Mouse (Mus musculus) limb, embryonic 14.5 days (tissue): ENCODE measurements around the gene Ggct. TPM values are rescaled to one million over a fixed set of nuclear protein-coding genes. Genes with fewer than 3 reads are reported as not detected.

Experiments
- ATAC-seq: fragments of 200-750 bp; cut with Nextera tagmentation; 2 replicates; pipeline ENCODE4 v1.8.0; 2017; ENCODE audit warnings: low read depth, moderate number of reproducible peaks, moderate TSS enrichment; ENCODE audit not compliant: low FRiP score
- DNase-seq: peaks from one replicate; pipeline ENCODE4 v3.0.0-alpha.2; 2015; ENCODE audit warnings: low spot score
- H3K27ac ChIP-seq: fragments of 300-500 bp; sonication (generic); replicated peaks from 2 replicates; pipeline ENCODE4 v1.5.1; 2014; ENCODE audit warnings: low read depth, mild to moderate bottlenecking, low read length, moderate library complexity, mixed read lengths
- H3K27me3 ChIP-seq: fragments of 300-500 bp; sonication (generic); 2 replicates; pipeline ENCODE4 v1.6.1; 2014; ENCODE audit warnings: low read length, mixed read lengths; ENCODE audit not compliant: control insufficient read depth, insufficient read depth
- H3K36me3 ChIP-seq: fragments of 300-500 bp; sonication (generic); 2 replicates; pipeline ENCODE4 v1.6.1; 2014; ENCODE audit warnings: mild to moderate bottlenecking, low read length, moderate library complexity, mixed read lengths; ENCODE audit not compliant: control insufficient read depth, insufficient read depth
- H3K4me1 ChIP-seq: fragments of 300-500 bp; sonication (generic); 2 replicates; pipeline ENCODE4 v1.6.1; 2014; ENCODE audit warnings: antibody characterized with exemption, low read length, mixed read lengths; ENCODE audit not compliant: control insufficient read depth, insufficient read depth
- H3K4me2 ChIP-seq: fragments of 300-500 bp; sonication (generic); replicated peaks from 2 replicates; pipeline ENCODE4 v1.6.1; 2014; ENCODE audit warnings: low read depth, mild to moderate bottlenecking, low read length, moderate library complexity; ENCODE audit not compliant: severe bottlenecking
- H3K4me3 ChIP-seq: fragments of 300-500 bp; sonication (generic); replicated peaks from 2 replicates; pipeline ENCODE4 v1.5.1; 2014; ENCODE audit warnings: low read length
- H3K9ac ChIP-seq: fragments of 300-500 bp; sonication (generic); 2 replicates; pipeline ENCODE4 v1.6.1; 2014; ENCODE audit warnings: mild to moderate bottlenecking, low read depth, low read length, moderate library complexity; ENCODE audit not compliant: severe bottlenecking
- H3K9me3 ChIP-seq: fragments of 300-500 bp; sonication (generic); 2 replicates; pipeline ENCODE4 v1.6.1; 2016; ENCODE audit warnings: low read length; ENCODE audit not compliant: control insufficient read depth
- POLR2A ChIP-seq: fragments of 200-500 bp; IDR thresholded peaks from 2 replicates; pipeline ENCODE4 v1.8.0; 2012; ENCODE audit warnings: inconsistent platforms, mild to moderate bottlenecking, moderate library complexity, borderline replicate concordance; ENCODE audit not compliant: insufficient read depth, insufficient read length; ENCODE audit errors: extremely low read depth
- WGBS: fragments of 180-500 bp; shearing (Covaris S2); extraction: QIAGEN DNeasy Blood & Tissue Kit; methylation state at CpG from one replicate; pipeline ENCODE4 v1.1.7; 2014; 5-methylcytosine and 5-hydroxymethylcytosine counted together
- polyA plus RNA-seq, 2 experiments: library from polyadenylated mRNA; depleted of rRNA in 1 of 2; stranded (reverse) in 1 of 2; unstranded in 1 of 2; fragments of >200 nt; fragmentation: Nextera tagmentation in 1 of 2; extraction: Ambion mirVana in 1 of 2; gene quantifications; 2 replicates each; pipeline versions ENCODE4 v1.2.1 to v1.2.3; 2012 to 2014

Ggct gene
- polyA plus RNA-seq, 2 experiments = 4.0 to 11.4 TPM

- Histone ChIP-seq H3K4me3 (peak overlapping the region; percentile 43), H3K27ac (no peak overlapping the region), H3K9ac (peak overlapping the region; percentile 29; the same call in 1 of the 2 replicates), H3K36me3 (no peaks in the 10 kb centered on the region), H3K4me2 (peak overlapping the region; percentile 66), H3K4me1 (no peaks in the 10 kb centered on the region), H3K9me3 (no peaks in the 10 kb centered on the region), H3K27me3 (no peaks in the 10 kb centered on the region)
- no peak for ATAC-seq
- no peak for DNase-seq
- WGBS = 8% methylated on average over 7 of the region's 7 CpGs
- TF ChIP-seq POLR2A = no peak
These were observed 609 bp downstream of the Ggct start for GRCm38 (mm10) chr6:54992141-54992540.

DNA sequence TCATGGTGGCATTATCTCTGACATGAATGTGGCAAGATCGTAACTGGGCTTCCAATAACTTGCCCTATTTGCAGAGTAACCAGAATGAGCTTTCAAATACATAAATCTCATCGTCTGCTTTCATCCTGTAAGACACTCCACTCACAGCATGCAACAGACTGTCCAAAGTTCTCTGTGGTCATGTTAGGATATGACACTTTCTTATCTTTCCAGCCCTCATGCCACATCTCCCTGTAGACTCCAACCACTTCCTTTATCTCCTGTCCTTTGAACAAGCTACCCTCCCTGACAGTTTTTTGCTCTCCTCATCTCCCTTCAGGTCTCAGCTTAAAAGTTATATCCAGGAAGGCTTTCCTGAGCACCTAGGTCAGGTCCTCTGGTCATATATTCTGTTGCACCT lies 1.6 kb downstream of the Ggct start:
- no peak overlapping the region for H3K4me3 ChIP-seq
- no peak for TF ChIP-seq POLR2A
- no peaks in the 10 kb centered on the region for H3K27me3 ChIP-seq
- ATAC-seq (no peak), DNase-seq (no peak)
- H3K27ac ChIP-seq = no peak overlapping the region
- no peak overlapping the region for H3K9ac ChIP-seq
- H3K36me3 ChIP-seq = no peaks in the 10 kb centered on the region
- 94% methylated on average over 2 of the region's 2 CpGs for WGBS
- H3K4me1 ChIP-seq = no peaks in the 10 kb centered on the region
- no peaks in the 10 kb centered on the region for H3K9me3 ChIP-seq
- H3K4me2 ChIP-seq = no peak overlapping the region

DNA sequence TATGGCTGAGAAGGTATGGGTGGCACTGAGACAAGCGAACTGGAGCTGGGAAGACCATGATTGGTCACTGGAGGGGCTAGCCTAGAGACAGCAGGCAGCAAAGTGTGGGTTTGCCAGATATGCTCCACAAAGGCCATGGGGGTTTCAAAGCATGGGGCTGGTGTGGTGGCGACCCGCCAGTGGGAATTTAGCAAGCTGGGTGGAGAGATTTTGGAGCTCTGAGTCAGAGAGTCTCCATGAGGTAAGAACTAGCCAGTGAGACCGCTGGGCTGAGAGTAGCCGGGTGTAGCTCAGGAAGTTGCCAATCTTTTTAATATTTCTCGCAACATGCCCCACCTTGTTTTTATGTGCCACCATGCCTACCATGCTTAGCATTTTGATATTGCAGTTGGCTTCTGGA lies 4.6 kb downstream of the Ggct start:
- ATAC-seq (no peak), DNase-seq (no peak)
- Histone ChIP-seq H3K36me3 (no peaks in the 10 kb centered on the region), H3K9ac (no peak overlapping the region), H3K27ac (no peak overlapping the region), H3K9me3 (no peaks in the 10 kb centered on the region), H3K4me2 (no peak overlapping the region), H3K27me3 (no peaks in the 10 kb centered on the region), H3K4me1 (no peaks in the 10 kb centered on the region), H3K4me3 (no peak overlapping the region)
- WGBS = 93% methylated on average over 6 of the region's 6 CpGs
- no peak for TF ChIP-seq POLR2A

DNA sequence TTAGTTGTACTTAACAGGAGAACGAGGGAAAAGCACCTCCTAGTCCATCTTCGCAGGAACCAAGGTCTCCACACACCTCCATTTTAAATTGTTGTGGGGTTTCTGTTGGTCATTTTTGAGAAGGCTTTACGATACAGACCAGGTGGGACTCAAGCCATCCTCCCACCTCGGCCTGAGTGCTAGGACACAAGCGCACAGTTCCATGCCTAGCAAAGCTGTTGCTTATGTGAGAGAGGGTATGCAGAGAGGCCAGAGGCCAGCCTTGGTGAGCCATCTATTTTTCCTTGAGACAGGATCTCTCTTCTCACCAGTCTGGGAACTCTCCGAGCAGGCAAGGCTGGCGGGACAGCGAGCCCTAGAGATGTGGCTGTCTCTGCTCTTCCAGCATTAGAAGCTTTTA lies 8.7 kb downstream of the Ggct start:
- Histone ChIP-seq H3K9me3 (no peaks in the 10 kb centered on the region), H3K4me2 (no peak overlapping the region), H3K9ac (no peak overlapping the region), H3K27ac (no peak overlapping the region), H3K4me3 (no peak overlapping the region), H3K36me3 (no peaks in the 10 kb centered on the region), H3K4me1 (no peaks in the 10 kb centered on the region), H3K27me3 (no peaks in the 10 kb centered on the region)
- DNase-seq (no peak), ATAC-seq (no peak)
- no peak for TF ChIP-seq POLR2A
- WGBS = 92% methylated on average over 8 of the region's 8 CpGs

DNA sequence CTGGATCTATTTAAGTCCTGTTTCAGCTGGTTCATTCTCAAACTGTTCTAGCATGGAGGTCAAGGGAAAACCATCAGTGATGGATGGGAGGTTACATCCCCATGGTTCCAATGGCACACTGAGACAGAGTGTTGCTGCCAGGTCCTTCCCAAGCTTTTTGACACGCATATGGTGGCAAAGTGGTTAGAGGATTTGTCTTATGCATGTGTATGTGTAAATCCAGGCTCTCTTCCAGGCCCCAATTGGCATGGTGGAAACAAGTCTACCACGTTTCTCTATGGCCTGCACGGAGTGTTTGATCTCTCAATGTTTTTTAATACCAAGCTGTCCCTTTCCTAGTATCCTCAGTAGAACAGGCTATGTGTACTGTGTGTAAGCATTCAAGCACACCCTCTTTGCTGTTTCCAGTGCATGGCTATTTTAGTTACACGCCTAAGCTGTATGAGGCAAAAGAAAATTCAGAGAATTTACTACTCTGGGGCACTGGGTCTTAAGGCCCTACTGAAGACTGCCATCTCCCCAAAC lies 9.2 kb downstream of the Ggct start:
- Histone ChIP-seq H3K9me3 (no peaks in the 10 kb centered on the region), H3K4me2 (no peak overlapping the region), H3K27me3 (no peaks in the 10 kb centered on the region), H3K9ac (no peak overlapping the region), H3K27ac (no peak overlapping the region), H3K36me3 (no peaks in the 10 kb centered on the region), H3K4me3 (no peak overlapping the region), H3K4me1 (no peaks in the 10 kb centered on the region)
- 91% methylated on average over 4 of the region's 4 CpGs for whole genome bisulfite sequencing
- TF ChIP-seq POLR2A = no peak
- ATAC-seq (no peak), DNase-seq (no peak)

DNA sequence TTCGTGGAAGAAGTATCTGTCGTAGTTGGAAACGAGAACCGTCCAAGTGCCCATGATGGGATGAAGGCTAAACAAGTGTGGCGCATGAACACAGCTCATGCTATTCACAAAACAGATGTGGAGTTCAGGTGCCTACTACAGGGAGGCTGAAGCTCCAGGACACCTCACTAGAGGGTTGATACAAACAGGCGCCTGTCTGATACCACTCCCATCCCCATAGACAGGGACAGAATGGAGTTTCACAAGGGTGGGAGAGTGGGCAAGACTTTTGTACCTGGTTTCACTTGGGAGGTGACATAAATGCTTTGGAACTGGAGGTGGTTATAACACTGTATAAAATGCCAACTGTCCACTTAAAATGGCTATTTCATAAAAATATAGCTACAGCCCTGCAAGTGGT lies 13.3 kb downstream of the Ggct start:
- no peaks in the 10 kb centered on the region for H3K36me3 ChIP-seq
- no peak overlapping the region for H3K9ac ChIP-seq
- no peak for DNase-seq
- no peak overlapping the region for H3K4me2 ChIP-seq
- 94% methylated on average over 6 of the region's 6 CpGs for WGBS
- H3K27me3 ChIP-seq = no peaks in the 10 kb centered on the region
- no peaks in the 10 kb centered on the region for H3K9me3 ChIP-seq
- ATAC-seq = no peak
- no peaks in the 10 kb centered on the region for H3K4me1 ChIP-seq
- no peak for TF ChIP-seq POLR2A
- no peak overlapping the region for H3K4me3 ChIP-seq
- H3K27ac ChIP-seq = no peak overlapping the region
